Mouse (Mus musculus): ENCODE results near the gene Map3k4. TPM values are rescaled to one million over a fixed set of nuclear protein-coding genes. Genes with fewer than 3 reads are reported as not detected.
A peak's percentile ranks its signal among the peaks of the same experiment; 100 is the strongest.

Gene Map3k4
- 25.4 and 28.1 TPM in 2 replicates for polyA plus RNA-seq (2012; rRNA removed)

- Histone ChIP-seq H3K4me3 (ENCODE audit: insufficient read depth, low read length) (peak within 1 kb of the TSS; percentile 54), H3K4me1 (ENCODE audit: control insufficient read depth, insufficient read depth, low read length) (peaks cover 3% of the 10 kb centered on the region; the same call in 1 of the 2 replicates), H3K27ac (ENCODE audit: insufficient read depth, low read length) (peak within 1 kb of the TSS; percentile 76)
- TF ChIP-seq CTCF (IDR thresholded peaks at IDR 0.05; ENCODE audit: extremely low read depth, insufficient read depth, low read length) (no peak), POLR2A (IDR thresholded peaks at IDR 0.05; ENCODE audit: extremely low read depth, insufficient read depth, low read length) (peak; percentile 73)
These were observed at the start of gene Map3k4 for GRCm38 (mm10) chr17:12318663-12319201. Gene Map3k4 (minus strand): TSS chr17:12318796.

- no peak overlapping the region for H3K4me3 ChIP-seq (ENCODE audit: insufficient read depth, low read length)
- peak; percentile 73 for TF ChIP-seq CTCF (IDR thresholded peaks at IDR 0.05; ENCODE audit: extremely low read depth, insufficient read depth, low read length)
- no peak for TF ChIP-seq POLR2A (IDR thresholded peaks at IDR 0.05; ENCODE audit: extremely low read depth, insufficient read depth, low read length)
- H3K4me1 ChIP-seq (ENCODE audit: control insufficient read depth, insufficient read depth, low read length) = no peaks in the 10 kb centered on the region
- no peak overlapping the region for H3K27ac ChIP-seq (ENCODE audit: insufficient read depth, low read length)
These were observed 48.9 kb upstream of the Map3k4 start for GRCm38 (mm10) chr17:12367373-12367930.

DNA sequence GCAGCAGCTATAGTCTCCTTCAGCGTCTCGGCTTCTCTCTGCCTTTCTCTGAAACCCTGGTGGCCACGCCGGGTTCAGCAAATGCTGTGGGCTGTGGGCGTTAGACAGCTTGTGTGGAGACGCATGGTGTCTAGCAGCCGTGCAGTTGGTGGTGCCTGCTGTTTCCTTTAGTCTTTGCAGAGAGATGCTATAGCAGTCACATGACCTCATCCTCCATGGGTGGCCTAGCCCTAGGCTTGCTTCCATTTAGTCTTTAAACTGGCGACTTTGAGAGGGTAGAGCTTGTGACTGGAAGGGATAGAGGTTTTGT, 45.8 kb upstream of the Map3k4 start:
- no peak for TF ChIP-seq CTCF (IDR thresholded peaks at IDR 0.05; ENCODE audit: extremely low read depth, insufficient read depth, low read length)
- no peak for TF ChIP-seq POLR2A (IDR thresholded peaks at IDR 0.05; ENCODE audit: extremely low read depth, insufficient read depth, low read length)
- no peak overlapping the region for H3K4me3 ChIP-seq (ENCODE audit: insufficient read depth, low read length)
- H3K27ac ChIP-seq (ENCODE audit: insufficient read depth, low read length) = no peak overlapping the region
- H3K4me1 ChIP-seq (ENCODE audit: control insufficient read depth, insufficient read depth, low read length) = no peaks in the 10 kb centered on the region

GRCm38 (mm10) chr17:12363601-12364425, 45.2 kb upstream of the Map3k4 start:
- H3K27ac ChIP-seq (ENCODE audit: insufficient read depth, low read length) = no peak overlapping the region
- H3K4me1 ChIP-seq (ENCODE audit: control insufficient read depth, insufficient read depth, low read length) = no peaks in the 10 kb centered on the region
- no peak for TF ChIP-seq POLR2A (IDR thresholded peaks at IDR 0.05; ENCODE audit: extremely low read depth, insufficient read depth, low read length)
- no peak for TF ChIP-seq CTCF (IDR thresholded peaks at IDR 0.05; ENCODE audit: extremely low read depth, insufficient read depth, low read length)
- no peak overlapping the region for H3K4me3 ChIP-seq (ENCODE audit: insufficient read depth, low read length)

- H3K4me3 ChIP-seq (ENCODE audit: insufficient read depth, low read length) = no peak overlapping the region
- no peak overlapping the region for H3K27ac ChIP-seq (ENCODE audit: insufficient read depth, low read length)
- no peaks in the 10 kb centered on the region for H3K4me1 ChIP-seq (ENCODE audit: control insufficient read depth, insufficient read depth, low read length)
- TF ChIP-seq POLR2A (IDR thresholded peaks at IDR 0.05; ENCODE audit: extremely low read depth, insufficient read depth, low read length) (no peak), CTCF (IDR thresholded peaks at IDR 0.05; ENCODE audit: extremely low read depth, insufficient read depth, low read length) (no peak)
These were observed 41.3 kb upstream of the Map3k4 start for GRCm38 (mm10) chr17:12359876-12360275.

- TF ChIP-seq CTCF (IDR thresholded peaks at IDR 0.05; ENCODE audit: extremely low read depth, insufficient read depth, low read length) = no peak
- TF ChIP-seq POLR2A (IDR thresholded peaks at IDR 0.05; ENCODE audit: extremely low read depth, insufficient read depth, low read length) = no peak
- Histone ChIP-seq H3K4me1 (ENCODE audit: control insufficient read depth, insufficient read depth, low read length) (no peaks in the 10 kb centered on the region), H3K4me3 (ENCODE audit: insufficient read depth, low read length) (no peak overlapping the region), H3K27ac (ENCODE audit: insufficient read depth, low read length) (no peak overlapping the region)
These were observed 34.2 kb upstream of the Map3k4 start for GRCm38 (mm10) chr17:12352781-12353180.

DNA sequence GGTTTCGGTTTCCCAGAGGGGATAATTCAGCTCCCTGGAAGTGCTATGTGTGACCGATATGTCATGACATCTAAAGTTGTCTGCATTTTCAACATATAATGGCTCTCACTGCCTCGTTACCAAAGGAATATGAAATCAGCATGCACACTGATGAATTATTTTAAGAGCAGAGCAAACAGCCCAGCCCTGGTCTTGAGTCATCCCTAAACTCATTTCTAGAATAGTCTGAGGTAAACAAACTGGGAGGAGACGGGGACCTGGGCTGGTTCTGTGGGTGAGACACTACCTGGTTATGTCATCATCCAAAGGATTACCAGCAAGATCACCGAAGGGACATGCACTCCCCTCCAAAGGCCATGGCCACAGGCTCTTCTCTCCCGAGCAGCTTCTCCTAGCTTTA, 33.0 kb upstream of the Map3k4 start:
- Histone ChIP-seq H3K27ac (ENCODE audit: insufficient read depth, low read length) (no peak overlapping the region), H3K4me1 (ENCODE audit: control insufficient read depth, insufficient read depth, low read length) (no peaks in the 10 kb centered on the region), H3K4me3 (ENCODE audit: insufficient read depth, low read length) (no peak overlapping the region)
- TF ChIP-seq POLR2A (IDR thresholded peaks at IDR 0.05; ENCODE audit: extremely low read depth, insufficient read depth, low read length) = no peak
- TF ChIP-seq CTCF (IDR thresholded peaks at IDR 0.05; ENCODE audit: extremely low read depth, insufficient read depth, low read length) = no peak

DNA sequence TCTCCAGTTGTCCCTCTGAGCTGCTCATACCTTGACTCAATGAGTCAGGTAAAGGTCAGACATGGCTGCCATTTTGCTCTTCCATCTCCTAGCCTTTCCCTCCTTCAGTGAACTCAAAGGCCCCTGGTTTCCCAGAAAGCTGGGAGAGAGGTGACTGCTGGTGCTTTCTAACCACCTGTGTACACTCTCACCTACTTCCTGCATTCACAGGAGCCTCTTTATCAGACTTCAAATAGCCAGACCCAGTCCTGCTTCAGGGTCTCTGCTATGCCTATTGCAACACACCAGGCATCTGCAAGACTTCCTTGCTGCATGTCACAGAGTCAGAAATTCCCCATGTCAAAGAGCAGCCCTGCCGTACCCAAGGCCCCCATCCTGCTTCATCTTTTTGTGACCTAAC, 28.9 kb upstream of the Map3k4 start:
- TF ChIP-seq POLR2A (IDR thresholded peaks at IDR 0.05; ENCODE audit: extremely low read depth, insufficient read depth, low read length) = no peak
- H3K4me1 ChIP-seq (ENCODE audit: control insufficient read depth, insufficient read depth, low read length) = no peaks in the 10 kb centered on the region
- no peak overlapping the region for H3K4me3 ChIP-seq (ENCODE audit: insufficient read depth, low read length)
- H3K27ac ChIP-seq (ENCODE audit: insufficient read depth, low read length) = no peak overlapping the region

- no peak for TF ChIP-seq CTCF (IDR thresholded peaks at IDR 0.05; ENCODE audit: extremely low read depth, insufficient read depth, low read length)
- no peak for TF ChIP-seq POLR2A (IDR thresholded peaks at IDR 0.05; ENCODE audit: extremely low read depth, insufficient read depth, low read length)
- Histone ChIP-seq H3K4me3 (ENCODE audit: insufficient read depth, low read length) (no peak overlapping the region), H3K27ac (ENCODE audit: insufficient read depth, low read length) (no peak overlapping the region), H3K4me1 (ENCODE audit: control insufficient read depth, insufficient read depth, low read length) (no peaks in the 10 kb centered on the region)
These were observed 25.2 kb upstream of the Map3k4 start for GRCm38 (mm10) chr17:12343702-12344376.
